8 mouse cellular contexts compared by ENCODE assay signal in the genomic region with DNA sequence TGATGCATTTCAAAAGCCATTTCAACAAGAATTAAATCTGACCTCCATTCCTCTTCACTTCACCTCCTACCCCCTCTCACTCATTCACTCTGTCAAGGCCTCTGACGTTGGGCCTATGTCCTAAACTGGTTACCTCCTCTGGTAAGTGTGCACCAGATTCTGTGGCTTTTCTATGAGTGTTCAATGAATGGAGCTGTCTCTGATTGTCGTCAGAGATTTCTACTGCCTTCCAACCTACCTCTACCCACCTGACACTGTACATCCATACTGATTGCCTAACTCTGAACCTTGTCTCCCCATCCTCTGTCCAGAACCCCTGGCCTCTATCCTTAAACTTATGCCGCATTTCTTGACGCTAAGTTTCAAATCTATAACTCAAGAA. TPM values are rescaled to one million over a fixed set of nuclear protein-coding genes. Genes with fewer than 3 reads are reported as not detected.
DNase-seq lines count a peak whose midpoint lies in the region; ATAC-seq and TF ChIP-seq lines count a peak whose summit lies in the region.

No protein-coding gene starts in this region.

- 18% methylated on average over 4 of the region's 4 CpGs for WGBS in heart, adult 2 months
- 14% methylated on average over 4 of the region's 4 CpGs for WGBS in macrophage (ENCODE audit: missing documents)

- H3K9me3 ChIP-seq in ES-Bruce4 (replicated peaks; ENCODE audit: control insufficient read depth, insufficient read depth, low read length, poor library complexity, severe bottlenecking), result no peaks in the 10 kb centered on the region

- peak overlapping the region; percentile 94 for H3K4me3 ChIP-seq in heart, adult 2 months
- H3K4me3 ChIP-seq in ES-Bruce4 (ENCODE audit: low read depth, low read length) (peak overlapping the region; percentile 73), macrophage (ENCODE audit: inconsistent target) (peak overlapping the region; percentile 59)

- H3K27me3 ChIP-seq in heart, adult 2 months (ENCODE audit: control insufficient read depth, insufficient read depth, low read length), result no peaks in the 10 kb centered on the region
- no peaks in the 10 kb centered on the region for H3K27me3 ChIP-seq in ES-Bruce4 (ENCODE audit: control insufficient read depth, insufficient read depth, low read length, poor library complexity, severe bottlenecking)

- no peak for DNase-seq in heart, adult 2 months
- DNase-seq in heart, postnatal 14 days, result no peak
- no peak for DNase-seq in left cerebral cortex, postnatal 14 days (ENCODE audit: low spot score in 2 of 2)
- DNase-seq in cerebellum, adult 18-20 months, result no peak
- DNase-seq in cerebellum, adult 9-10 months, result no peak

- peaks cover 4% of the 10 kb centered on the region; the same call in 1 of the 2 replicates for H3K4me1 ChIP-seq in heart, adult 2 months (ENCODE audit: control insufficient read depth, insufficient read depth, low read length)
- H3K4me1 ChIP-seq in ES-Bruce4 (ENCODE audit: control insufficient read depth, insufficient read depth, low read length), result peaks cover 3% of the 10 kb centered on the region

- TF ChIP-seq EP300 in heart, adult 2 months (IDR thresholded peaks at IDR 0.05; ENCODE audit: insufficient read depth, low read depth, low read length), result no peak
- TF ChIP-seq EP300 in ES-Bruce4 (IDR thresholded peaks at IDR 0.05; ENCODE audit: insufficient read depth, low read depth, low read length), result no peak

- no peaks in the 10 kb centered on the region for H3K79me2 ChIP-seq in heart, adult 2 months (replicated peaks; ENCODE audit: control insufficient read depth, insufficient read depth, low read length)
- peaks cover 23% of the 10 kb centered on the region; the same call in 1 of the 2 replicates for H3K79me2 ChIP-seq in macrophage (ENCODE audit: inconsistent target)

- peak overlapping the region; percentile 58 for H3K9ac ChIP-seq in heart, adult 2 months (ENCODE audit: low read depth, low read length)
- peak overlapping the region; percentile 73 for H3K9ac ChIP-seq in ES-Bruce4 (ENCODE audit: low read depth, poor library complexity, severe bottlenecking)

- TF ChIP-seq POLR2A in heart, adult 2 months (IDR thresholded peaks at IDR 0.05; ENCODE audit: insufficient read depth, low read depth, low read length), result no peak
- TF ChIP-seq POLR2A in ES-Bruce4 (IDR thresholded peaks at IDR 0.05; ENCODE audit: insufficient read depth, low read length), result no peak

- H3K36me3 ChIP-seq in heart, adult 2 months (ENCODE audit: control insufficient read depth, insufficient read depth, low read length), result no peaks in the 10 kb centered on the region
- H3K36me3 ChIP-seq in ES-Bruce4 (ENCODE audit: control insufficient read depth, insufficient read depth, low read length, poor library complexity, severe bottlenecking) (no peaks in the 10 kb centered on the region), macrophage (ENCODE audit: inconsistent target) (peaks cover 21% of the 10 kb centered on the region)

- H3K27ac ChIP-seq in heart, adult 2 months, result peak overlapping the region; percentile 98
- peak overlapping the region; percentile 59 for H3K27ac ChIP-seq in ES-Bruce4 (ENCODE audit: insufficient read depth, low read length)
- H3K27ac ChIP-seq in macrophage, result peak overlapping the region; percentile 55

- ATAC-seq in granulocyte monocyte progenitor cell, adult 5-6 weeks (replicated peaks; ENCODE audit: poor library complexity, severe bottlenecking), result peak; percentile 1; the same call in 1 of the 2 replicates

- intact Hi-C loops in heart, adult 2 months (cut with DNase I), result loop anchor here (2.0 kb wide), 1 partner anchor 17 kb away; no protein-coding TSS in a partner anchor
- intact Hi-C loops in heart, postnatal 14 days (cut with DNase I), result loop anchor here (2.0 kb wide), 1 partner anchor 15 kb away; no protein-coding TSS in a partner anchor
- intact Hi-C loops in left cerebral cortex, postnatal 14 days (cut with DNase I), result no loop called here

- no peak for TF ChIP-seq CTCF in heart, adult 2 months (IDR thresholded peaks at IDR 0.05)
- no peak for TF ChIP-seq CTCF in ES-Bruce4 (IDR thresholded peaks at IDR 0.05; ENCODE audit: low read depth, low read length)

RNA-seq across cellular contexts. Expression of a gene that starts 0.8 kb away (rescaled TPM):
- 10 to 100 TPM; 11.0 TPM for total RNA-seq in heart, adult 2 months (2021)
- polyA plus RNA-seq in heart, adult 2 months (2012; rRNA removed), result 22.4 and 23.1 TPM in 2 replicates
- 10 to 100 TPM; 21.9 to 22.1 TPM for total RNA-seq in heart, postnatal 14 days (2021)
- polyA plus RNA-seq in ES-Bruce4 (2011; ENCODE audit: insufficient read depth, insufficient read length, low read depth, missing spikeins), result 35.8 and 39.3 TPM in 2 replicates
- total RNA-seq in granulocyte monocyte progenitor cell, adult 5-6 weeks (2014; fragmentation: Nextera tagmentation), result 44.6 and 67.2 TPM in 2 replicates
- 18.0 and 19.8 TPM in 2 replicates for total RNA-seq in granulocyte monocyte progenitor cell, adult 5-6 weeks (2017)
- total RNA-seq in macrophage (2018; cell fraction: chromatin; rRNA removed), result 100 to 1,000 TPM in 15 of 26 experiments, 10 to 100 TPM in 11; 40.9 to 169 (median 114) TPM
- total RNA-seq in macrophage (2018; cell fraction: cytosol; rRNA removed), result 10 to 100 TPM; 60.1 to 99.9 (median 75.7) TPM
- 100 to 1,000 TPM in 5 of 26 experiments, 10 to 100 TPM in 21; 45.4 to 127 (median 86.9) TPM for total RNA-seq in macrophage (2018; cell fraction: nucleus; rRNA removed)
- 38.2 to 73.8 TPM (median 68.8 TPM) in 3 replicates for polyA plus RNA-seq in macrophage (2018)
- total RNA-seq in left cerebral cortex, postnatal 14 days (2021), result 10 to 100 TPM; 86.7 to 94.7 TPM

RNA-seq across cellular contexts. Expression of a gene that starts 3.0 kb away (rescaled TPM):
- under 1 TPM in 1 of 2 experiments, not detected in 1; 0.16 TPM for total RNA-seq in heart, adult 2 months (2021)
- not detected in 2 replicates for polyA plus RNA-seq in heart, adult 2 months (2012; rRNA removed)
- total RNA-seq in heart, postnatal 14 days (2021), result not detected
- not detected in 2 replicates for polyA plus RNA-seq in ES-Bruce4 (2011; ENCODE audit: insufficient read depth, insufficient read length, low read depth, missing spikeins)
- not detected in 2 replicates for total RNA-seq in granulocyte monocyte progenitor cell, adult 5-6 weeks (2014; fragmentation: Nextera tagmentation)
- total RNA-seq in granulocyte monocyte progenitor cell, adult 5-6 weeks (2017), result not detected in 2 replicates
- total RNA-seq in macrophage (2018; cell fraction: chromatin; rRNA removed), result 1 to 10 TPM in 4 of 26 experiments, under 1 TPM in 2, not detected in 20; 0.49 to 2.2 (median 1.2) TPM
- total RNA-seq in macrophage (2018; cell fraction: cytosol; rRNA removed), result under 1 TPM in 2 of 26 experiments, not detected in 24; 0.10 TPM
- total RNA-seq in macrophage (2018; cell fraction: nucleus; rRNA removed), result 1 to 10 TPM in 1 of 26 experiments, under 1 TPM in 5, not detected in 20; 0.30 to 1.2 (median 0.40) TPM
- polyA plus RNA-seq in macrophage (2018), result not detected in 3 replicates
- total RNA-seq in left cerebral cortex, postnatal 14 days (2021), result not detected

RNA-seq across cellular contexts. Expression of a gene that starts 3.0 kb away (rescaled TPM):
- total RNA-seq in heart, adult 2 months (2021), result under 1 TPM in 1 of 2 experiments, not detected in 1; 0.39 TPM
- 0.50 and 0.78 TPM in 2 replicates for polyA plus RNA-seq in heart, adult 2 months (2012; rRNA removed)
- total RNA-seq in heart, postnatal 14 days (2021), result not detected
- 1.0 and 3.1 TPM in 2 replicates for polyA plus RNA-seq in ES-Bruce4 (2011; ENCODE audit: insufficient read depth, insufficient read length, low read depth, missing spikeins)
- total RNA-seq in granulocyte monocyte progenitor cell, adult 5-6 weeks (2014; fragmentation: Nextera tagmentation), result 3.5 TPM in 1 of 2 replicates, not detected in the other
- total RNA-seq in granulocyte monocyte progenitor cell, adult 5-6 weeks (2017), result not detected in 2 replicates
- total RNA-seq in macrophage (2018; cell fraction: chromatin; rRNA removed), result 1 to 10 TPM in 19 of 26 experiments, not detected in 7; 1.0 to 6.1 (median 2.6) TPM
- under 1 TPM in 3 of 26 experiments, not detected in 23; 0.17 to 0.48 (median 0.44) TPM for total RNA-seq in macrophage (2018; cell fraction: cytosol; rRNA removed)
- total RNA-seq in macrophage (2018; cell fraction: nucleus; rRNA removed), result 1 to 10 TPM in 15 of 26 experiments, under 1 TPM in 3, not detected in 8; 0.54 to 4.2 (median 1.9) TPM
- polyA plus RNA-seq in macrophage (2018), result not detected in 3 replicates
- total RNA-seq in left cerebral cortex, postnatal 14 days (2021), result 1 to 10 TPM; 1.6 to 3.3 TPM

RNA-seq across cellular contexts. Expression of a gene that starts 11.3 kb away (rescaled TPM):
- total RNA-seq in heart, adult 2 months (2021), result 10 to 100 TPM; 51.8 to 64.4 TPM
- 52.4 and 57.7 TPM in 2 replicates for polyA plus RNA-seq in heart, adult 2 months (2012; rRNA removed)
- total RNA-seq in heart, postnatal 14 days (2021), result 10 to 100 TPM; 60.1 to 60.6 TPM
- polyA plus RNA-seq in ES-Bruce4 (2011; ENCODE audit: insufficient read depth, insufficient read length, low read depth, missing spikeins) (22.2 and 22.3 TPM in 2 replicates), macrophage (2018) (31.1 to 40.6 TPM (median 35.8 TPM) in 3 replicates)
- 16.1 and 26.2 TPM in 2 replicates for total RNA-seq in granulocyte monocyte progenitor cell, adult 5-6 weeks (2014; fragmentation: Nextera tagmentation)
- 18.7 and 27.8 TPM in 2 replicates for total RNA-seq in granulocyte monocyte progenitor cell, adult 5-6 weeks (2017)
- total RNA-seq in macrophage (2018; cell fraction: chromatin; rRNA removed), result 100 to 1,000 TPM in 1 of 26 experiments, 10 to 100 TPM in 25; 31.4 to 107 (median 64.2) TPM
- 10 to 100 TPM; 31.3 to 52.8 (median 45.4) TPM for total RNA-seq in macrophage (2018; cell fraction: cytosol; rRNA removed)
- 10 to 100 TPM; 27.6 to 96.8 (median 50.1) TPM for total RNA-seq in macrophage (2018; cell fraction: nucleus; rRNA removed)
- 100 to 1,000 TPM in 1 of 2 experiments, 10 to 100 TPM in 1; 90.8 to 100 TPM for total RNA-seq in left cerebral cortex, postnatal 14 days (2021)

RNA-seq across cellular contexts. Expression of a gene that starts 17.6 kb away (rescaled TPM):
- 10 to 100 TPM; 14.2 TPM for total RNA-seq in heart, adult 2 months (2021)
- 11.3 and 13.9 TPM in 2 replicates for polyA plus RNA-seq in heart, adult 2 months (2012; rRNA removed)
- total RNA-seq in heart, postnatal 14 days (2021), result 10 to 100 TPM; 12.3 to 12.5 TPM
- polyA plus RNA-seq in ES-Bruce4 (2011; ENCODE audit: insufficient read depth, insufficient read length, low read depth, missing spikeins) (10.9 and 12.6 TPM in 2 replicates), macrophage (2018) (5.6 to 8.4 TPM (median 6.5 TPM) in 3 replicates)
- 6.7 and 7.7 TPM in 2 replicates for total RNA-seq in granulocyte monocyte progenitor cell, adult 5-6 weeks (2014; fragmentation: Nextera tagmentation)
- 2.2 and 2.6 TPM in 2 replicates for total RNA-seq in granulocyte monocyte progenitor cell, adult 5-6 weeks (2017)
- 10 to 100 TPM in 22 of 26 experiments, 1 to 10 TPM in 4; 5.7 to 25.5 (median 14.7) TPM for total RNA-seq in macrophage (2018; cell fraction: chromatin; rRNA removed)
- total RNA-seq in macrophage (2018; cell fraction: cytosol; rRNA removed), result 10 to 100 TPM in 1 of 26 experiments, 1 to 10 TPM in 25; 6.5 to 12.0 (median 8.4) TPM
- total RNA-seq in macrophage (2018; cell fraction: nucleus; rRNA removed), result 10 to 100 TPM in 20 of 26 experiments, 1 to 10 TPM in 6; 5.8 to 23.7 (median 15.1) TPM
- total RNA-seq in left cerebral cortex, postnatal 14 days (2021), result 10 to 100 TPM; 18.9 to 21.3 TPM
